In the genomic region with DNA sequence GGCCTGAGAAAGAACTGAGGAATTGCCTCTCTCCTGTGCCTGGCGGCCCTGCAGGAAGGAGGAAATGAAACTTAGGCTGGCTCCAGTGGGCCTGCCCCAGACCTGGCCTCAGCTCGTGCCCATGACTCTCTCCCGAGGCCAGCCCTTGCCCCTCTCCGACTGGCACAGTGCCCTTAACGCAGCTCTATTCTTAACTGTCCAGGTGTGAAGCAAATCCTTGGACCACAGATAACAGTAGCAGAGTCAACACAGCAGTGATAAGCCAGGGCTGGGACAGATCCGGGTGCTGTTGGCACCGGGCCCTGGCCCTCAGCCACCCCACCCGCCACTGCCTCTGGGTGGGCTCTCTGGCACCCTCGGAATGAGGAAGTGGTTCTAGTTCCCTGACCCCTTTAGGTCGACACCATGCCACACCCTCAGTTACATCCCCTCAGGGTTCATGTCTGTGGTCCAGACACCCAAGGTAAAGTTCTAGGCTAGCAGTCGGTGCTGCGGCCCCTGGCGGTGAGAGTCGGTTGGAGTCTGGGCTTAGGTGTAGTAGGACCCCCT, we compare ENCODE assay signal across 1 mouse cellular context.
TF ChIP-seq lines count a peak whose summit lies in the region.

No protein-coding gene starts in this region.

TF ChIP-seq in MEL, 35 proteins besides CTCF, POLR2A, EP300 and RAD21:
- TF ChIP-seq POLR2AphosphoS2 (IDR thresholded peaks at IDR 0.05; ENCODE audit: low read length) (peak; percentile 74), NRF1 (IDR thresholded peaks at IDR 0.05; ENCODE audit: insufficient read depth, low read depth, low read length, poor library complexity, severe bottlenecking) (no peak), RCOR1 (IDR thresholded peaks at IDR 0.05; ENCODE audit: low read depth, low read length) (peak; percentile 97), MXI1 (IDR thresholded peaks at IDR 0.05; ENCODE audit: low read depth, low read length) (no peak), TAL1 (IDR thresholded peaks at IDR 0.05; ENCODE audit: low read length) (peak; percentile 63), MEF2A (IDR thresholded peaks at IDR 0.05; ENCODE audit: extremely low read depth, insufficient replicate concordance, low read depth, low read length, poor library complexity, severe bottlenecking) (peak; percentile 83; the same call in 1 of the 2 replicates), TCF12 (IDR thresholded peaks at IDR 0.05; ENCODE audit: low read depth, low read length) (peak; percentile 96), MAFK (IDR thresholded peaks at IDR 0.05; ENCODE audit: borderline replicate concordance, low read depth, low read length) (peak; percentile 70; the same call in 1 of the 2 replicates), SIN3A (IDR thresholded peaks at IDR 0.05; ENCODE audit: low read length) (peak; percentile 78), MYB (IDR thresholded peaks at IDR 0.05; ENCODE audit: low read depth, low read length) (peak; percentile 58), GATA1 (IDR thresholded peaks at IDR 0.05; ENCODE audit: low read depth, low read length) (peak; percentile 91), ETS1 (IDR thresholded peaks at IDR 0.05; ENCODE audit: low read depth, low read length) (peak; percentile 94), ELF1 (IDR thresholded peaks at IDR 0.05; ENCODE audit: low read depth, low read length) (peak; percentile 48; the same call in 1 of the 2 replicates), SMC3 (IDR thresholded peaks at IDR 0.05; ENCODE audit: low read depth, low read length) (no peak; the same call in 1 of the 2 replicates), HCFC1 (IDR thresholded peaks at IDR 0.05; ENCODE audit: low read depth, low read length) (0 out of 2 replicates have a peak, but pooled peaks have one; percentile 18), BHLHE40 (IDR thresholded peaks at IDR 0.05; ENCODE audit: borderline replicate concordance, low read depth, low read length) (peak; percentile 52; the same call in 1 of the 2 replicates), UBTF (IDR thresholded peaks at IDR 0.05; ENCODE audit: borderline replicate concordance, insufficient read depth, low read depth, low read length) (no peak)
TF ChIP-seq in MEL: peak in this region for 13.
